Mouse (Mus musculus) heart, postnatal 4 days (tissue): ENCODE measurements around the gene Scrt2. TPM values are rescaled to one million over a fixed set of nuclear protein-coding genes. Genes with fewer than 3 reads are reported as not detected.

ENCODE experiments used
- total RNA-seq, 2 experiments: library from RNA; stranded (reverse); gene quantifications; 2 replicates each; pipeline ENCODE4 v1.2.3; 2021

The Scrt2 gene
- total RNA-seq, 2 experiments from 2014 or later, result not detected

Other genes with a start within 250 kb of the Scrt2 start
- gene Rspo4, start 238.6 kb upstream of the Scrt2 start, total RNA-seq, result not detected
- under 1 TPM; 0.14 to 0.18 TPM for gene Angpt4, start 170.3 kb upstream of the Scrt2 start, total RNA-seq
- 1 to 10 TPM; 8.2 to 8.6 TPM for gene Fam110a, start 101.3 kb upstream of the Scrt2 start, total RNA-seq
- 1 to 10 TPM; 1.4 to 1.5 TPM for gene Slc52a3, start 85.0 kb upstream of the Scrt2 start, total RNA-seq
- gene Srxn1, start 24.0 kb downstream of the Scrt2 start, total RNA-seq, result 1 to 10 TPM; 9.0 TPM
- gene Tcf15, start 62.0 kb downstream of the Scrt2 start, total RNA-seq, result 10 to 100 TPM; 29.6 to 38.0 TPM
- gene Csnk2a1, start 145.3 kb downstream of the Scrt2 start, total RNA-seq, result 100 to 1,000 TPM in 1 of 2 experiments, 10 to 100 TPM in 1; 99.7 to 103 TPM
- 10 to 100 TPM; 54.4 to 65.8 TPM for gene Tbc1d20, start 212.3 kb downstream of the Scrt2 start, total RNA-seq